Mouse (Mus musculus) spleen, adult 12 weeks (tissue): Measurements from ENCODE around the gene Mrpl43.

Experiments used
- DNase-seq: peaks from one replicate; pipeline ENCODE4 v3.0.0; 2022; ENCODE audit warnings: low spot score

The Mrpl43 gene

DNA sequence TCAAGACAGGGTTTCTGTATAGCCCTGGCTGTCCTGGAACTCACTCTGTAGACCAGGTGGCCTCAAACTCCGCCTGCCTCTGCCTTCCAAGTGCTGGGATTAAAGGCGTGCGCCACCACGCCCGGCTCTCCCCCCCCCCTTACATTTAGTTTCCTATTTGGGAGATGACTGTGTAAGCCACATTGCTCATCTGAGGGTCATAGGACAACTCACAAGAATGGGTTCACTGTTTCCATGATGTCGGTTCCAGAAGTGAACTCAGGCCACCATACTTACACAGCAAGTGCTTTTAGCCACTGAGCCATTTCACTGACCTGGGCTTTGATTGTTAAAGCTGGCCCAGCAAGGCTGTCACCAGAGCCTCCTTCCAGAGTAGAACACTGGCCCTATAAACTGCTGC, 29.1 kb downstream of the Mrpl43 start:
- DNase-seq: no peak

DNA sequence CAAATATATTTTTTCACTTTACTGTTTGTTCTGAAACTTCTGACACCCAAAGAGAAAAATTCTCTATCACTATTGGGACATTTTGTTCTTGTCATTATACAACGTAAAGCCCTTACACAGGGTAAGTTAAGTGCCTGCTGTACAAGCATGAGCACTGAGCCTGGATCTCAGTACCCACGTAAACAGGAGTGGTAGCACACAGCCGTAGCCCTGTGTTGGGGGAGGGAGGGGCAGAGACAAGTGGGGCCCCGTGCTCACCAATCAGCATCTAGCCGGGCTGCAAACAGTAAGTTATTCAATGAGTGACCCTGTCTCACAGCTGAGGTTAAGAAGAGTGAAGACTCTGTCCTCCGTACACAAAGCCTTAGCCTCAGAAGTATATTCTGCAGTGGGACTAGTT, 29.6 kb downstream of the Mrpl43 start:
- DNase-seq: no peak

DNA sequence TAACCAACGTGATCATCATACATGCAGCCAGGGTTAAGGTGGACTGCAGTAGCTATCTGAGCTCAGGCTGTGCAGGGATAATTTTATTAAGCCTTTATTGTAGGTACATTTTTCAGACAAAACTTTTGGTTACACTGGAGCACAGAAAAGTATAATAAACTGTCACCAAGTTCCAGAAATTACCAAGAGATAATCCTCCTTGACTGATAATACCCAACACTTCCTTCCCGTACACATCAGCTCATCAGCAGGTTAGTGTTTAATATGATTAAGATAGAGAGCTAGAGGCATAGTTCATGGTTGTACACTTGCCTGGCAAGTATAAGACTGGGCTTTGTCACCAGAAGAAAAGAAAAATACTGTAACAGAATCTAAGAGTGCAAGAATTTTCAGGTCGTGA, 37.9 kb downstream of the Mrpl43 start:
- DNase-seq: no peak

DNA sequence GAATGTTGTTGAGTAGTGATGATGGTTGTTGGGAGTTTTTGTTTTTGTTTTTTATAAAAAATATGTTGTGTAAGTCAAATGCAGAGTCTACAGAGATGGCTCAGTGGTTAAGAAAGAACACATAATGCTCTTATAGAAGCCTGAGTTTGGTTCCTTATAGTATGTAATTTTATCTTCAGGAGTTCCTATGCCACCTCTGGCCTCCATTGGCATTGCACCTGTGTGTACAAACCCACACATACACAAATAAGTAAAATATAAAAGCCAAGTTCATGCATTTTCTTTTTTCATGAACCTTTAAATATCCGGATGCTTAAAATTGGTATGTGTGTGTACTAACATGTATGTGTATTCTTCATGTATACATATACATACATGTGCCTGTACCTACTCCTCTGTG, 40.3 kb downstream of the Mrpl43 start:
- DNase-seq: no peak

DNA sequence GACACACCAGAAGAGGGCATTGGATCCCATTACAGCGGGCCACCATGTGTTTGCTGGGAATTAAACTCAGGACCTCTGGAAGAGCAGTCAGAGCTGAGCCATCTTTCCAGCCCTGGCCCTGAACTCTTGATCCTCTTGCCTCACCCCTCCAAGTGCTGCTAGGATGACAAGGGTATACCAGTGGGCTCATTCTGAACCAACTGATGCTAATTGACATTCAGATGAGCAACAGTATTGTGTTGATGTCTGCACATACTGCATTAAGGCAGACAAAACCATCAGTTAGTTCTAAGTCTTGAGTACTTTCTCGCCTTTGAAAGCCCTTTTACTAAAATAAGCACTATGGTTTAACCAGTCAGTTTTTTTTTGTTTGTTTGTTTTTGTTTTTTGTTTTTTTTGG, 46.6 kb downstream of the Mrpl43 start:
- DNase-seq: no peak
